Mouse (Mus musculus): ENCODE data around the gene Abcc5. TPM values are rescaled to one million over a fixed set of nuclear protein-coding genes. Genes with fewer than 3 reads are reported as not detected.

The Abcc5 gene
- polyA plus RNA-seq (2017; shearing (Covaris generic)): 45.2 TPM

DNA sequence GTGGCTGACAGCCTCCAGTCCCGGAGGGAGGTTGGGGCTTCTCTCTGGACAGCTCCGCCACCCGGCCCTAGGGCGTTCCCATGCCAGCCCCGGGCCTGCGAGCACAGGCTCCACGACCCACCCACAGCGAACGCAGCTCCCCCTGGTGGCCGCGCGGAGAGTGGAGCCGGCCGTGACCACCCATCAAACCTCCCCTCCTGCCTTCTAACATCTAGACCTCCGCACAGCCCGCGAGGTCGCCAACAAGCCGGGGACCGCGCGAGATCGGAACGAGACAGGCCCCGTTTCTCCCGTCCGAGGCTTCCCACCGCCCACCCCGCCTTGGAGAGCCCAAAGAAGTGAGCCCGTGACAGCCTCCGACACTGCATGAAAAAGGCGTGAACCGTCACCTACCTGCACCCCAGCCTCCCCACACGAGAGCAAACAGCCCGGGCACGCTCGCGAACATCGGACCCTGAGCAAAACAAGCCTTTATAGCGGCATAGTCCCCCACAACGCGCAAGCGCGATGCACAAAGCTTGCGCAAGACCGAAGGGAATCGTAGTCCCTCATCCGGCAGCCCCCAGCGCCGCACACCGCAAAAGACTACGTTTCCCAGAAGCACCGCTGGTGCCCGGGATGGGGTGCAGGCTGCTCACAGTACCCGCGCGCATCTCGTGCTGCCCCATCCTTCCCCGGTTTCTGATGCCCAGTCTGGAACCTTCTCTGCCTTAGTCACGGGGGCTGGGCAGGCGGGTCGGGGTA lies at the start of gene Abcc5:
TSS of gene Abcc5 (minus strand) at position 540 of the 744 bp plus-strand sequence.

DNA sequence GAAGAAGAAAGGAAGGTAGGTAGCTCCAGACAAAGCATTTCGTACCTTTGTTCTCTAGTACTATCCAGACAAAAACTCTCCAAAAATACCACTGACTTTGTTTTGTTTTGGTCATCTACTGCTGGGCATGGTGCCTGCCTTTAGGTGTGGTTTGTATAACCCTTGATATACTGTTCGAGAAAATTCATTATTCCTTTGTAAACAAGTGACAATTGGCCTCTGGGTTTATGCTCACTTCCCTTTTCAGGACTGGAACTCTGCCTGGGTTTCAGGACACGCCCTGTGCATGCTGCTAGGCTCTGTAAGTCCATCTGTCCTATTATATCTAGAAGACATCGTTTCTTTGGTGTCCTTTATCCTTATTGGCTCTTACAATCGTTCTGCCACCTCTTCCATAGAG lies 100.9 kb downstream of the Abcc5 start, which contains the start of gene Cyp2ab1:
TSS of gene Cyp2ab1 (minus strand) at position 119 of the 400 bp plus-strand sequence.

DNA sequence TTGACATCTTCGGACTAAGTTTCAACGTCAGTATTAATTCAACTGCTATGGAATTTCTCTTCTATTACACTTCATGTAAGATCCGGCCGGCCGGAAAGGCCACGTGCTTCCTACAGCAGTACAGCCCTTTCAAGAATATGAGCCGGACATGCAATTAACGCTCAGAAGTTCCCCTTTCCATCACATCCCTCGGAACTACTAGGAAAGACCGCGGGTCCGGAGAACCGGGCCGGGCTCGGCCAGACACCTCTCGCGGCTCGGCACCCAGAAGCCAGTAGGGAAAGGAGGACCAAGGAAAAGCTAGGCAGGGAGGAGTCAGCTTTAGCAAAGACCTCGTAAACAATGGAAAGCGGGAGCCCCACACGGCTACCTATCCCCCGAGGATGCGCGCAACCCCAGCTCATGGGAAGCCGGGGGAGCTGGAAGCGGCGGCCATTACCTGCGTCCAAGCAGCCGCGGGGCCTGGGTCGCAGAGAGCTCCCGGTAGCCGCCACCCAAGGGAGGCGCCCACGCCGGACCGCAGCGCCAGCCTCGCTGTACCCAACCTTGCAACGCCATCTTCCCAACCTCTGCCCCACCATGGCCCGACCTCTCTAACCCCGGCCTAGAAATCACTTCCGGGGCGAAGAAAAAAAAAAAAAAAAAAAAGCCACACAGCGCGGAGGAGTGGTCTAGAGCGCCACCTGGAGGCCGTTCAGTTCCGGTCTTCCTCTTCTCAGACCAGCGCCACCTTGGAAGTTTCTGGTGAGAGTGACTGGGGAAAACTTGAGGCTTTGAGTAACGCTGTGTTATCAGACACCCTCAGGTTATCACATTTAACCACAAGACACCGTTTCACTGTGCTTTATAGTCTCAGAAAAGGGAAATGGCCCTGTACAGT lies 124.2 kb downstream of the Abcc5 start, which contains the start of gene Parl:
TSS of gene Parl (minus strand) at position 618 of the 880 bp plus-strand sequence.

Other genes starting within 250 kb of the Abcc5 start
- gene Map6d1, start 185.0 kb downstream of the Abcc5 start, polyA plus RNA-seq (2017; shearing (Covaris generic)): not detected
- gene Parl, start 124.0 kb downstream of the Abcc5 start, polyA plus RNA-seq (2017; shearing (Covaris generic)): 72.9 TPM
- not detected for gene Cyp2ab1, start 101.0 kb downstream of the Abcc5 start, polyA plus RNA-seq (2017; shearing (Covaris generic))
- gene Eif2b5, start 72.4 kb upstream of the Abcc5 start, polyA plus RNA-seq (2017; shearing (Covaris generic)): 76.2 TPM
- 22.0 TPM for gene Dvl3, start 90.6 kb upstream of the Abcc5 start, polyA plus RNA-seq (2017; shearing (Covaris generic))
- gene Ap2m1, start 109.1 kb upstream of the Abcc5 start, polyA plus RNA-seq (2017; shearing (Covaris generic)): 394 TPM
- gene Abcf3, start 122.2 kb upstream of the Abcc5 start, polyA plus RNA-seq (2017; shearing (Covaris generic)): 84.1 TPM
- gene Vwa5b2, start 163.1 kb upstream of the Abcc5 start, polyA plus RNA-seq (2017; shearing (Covaris generic)): 0.16 TPM
- 9.8 TPM for gene Eef1akmt4, start 185.2 kb upstream of the Abcc5 start, polyA plus RNA-seq (2017; shearing (Covaris generic))
- not detected for gene Gm49333, start 185.2 kb upstream of the Abcc5 start, polyA plus RNA-seq (2017; shearing (Covaris generic))
- gene Alg3, start 185.3 kb upstream of the Abcc5 start, polyA plus RNA-seq (2017; shearing (Covaris generic)): 16.6 TPM
- not detected for gene Camk2n2, start 194.9 kb upstream of the Abcc5 start, polyA plus RNA-seq (2017; shearing (Covaris generic))
- not detected for gene Ece2, start 203.4 kb upstream of the Abcc5 start, polyA plus RNA-seq (2017; shearing (Covaris generic))
- 175 TPM for gene Psmd2, start 225.3 kb upstream of the Abcc5 start, polyA plus RNA-seq (2017; shearing (Covaris generic))
- gene Eif4g1, start 241.9 kb upstream of the Abcc5 start, polyA plus RNA-seq (2017; shearing (Covaris generic)): 147 TPM